15 mouse cellular contexts compared by ENCODE assay signal in genomic region chr7:65772845-65773244, GRCm38 (mm10).
DNase-seq lines count a peak whose midpoint lies in the region; ATAC-seq and TF ChIP-seq lines count a peak whose summit lies in the region.
"Had no signal": no experiment of that assay in that cellular context is flagged by ENCODE, and none has a peak within 500 bp of the region (broad histone marks: within the 10 kb centered on the region; RNA-seq: fewer than 3 reads in every experiment).

No protein-coding gene starts in this region.

- peak; percentile 23 to 29 for DNase-seq in cerebellum, postnatal 10 days
- no peak for DNase-seq in cerebellum, adult 11-12 months
- no peak for DNase-seq in kidney, postnatal 0 days (ENCODE audit: low spot score)
- DNase-seq in kidney, adult 11 months = no peak
- peak; percentile 7 for DNase-seq in thymus, postnatal 14 days
- DNase-seq in thymus, adult 2 months = no peak
- no peak for DNase-seq in ovary, postnatal 36 days (ENCODE audit: low spot score)
- DNase-seq in layer of hippocampus, postnatal 10 days (ENCODE audit: low spot score in 2 of 2) = no peak
- DNase-seq: B cell, adult 2 months; cerebellum, adult 2 months; heart, postnatal 36 days; kidney, adult 18-20 months; right cerebral cortex, postnatal 4 days had no signal

- H3K4me1 ChIP-seq in kidney, postnatal 0 days (replicated peaks; ENCODE audit: insufficient read depth, low read length) = no peaks in the 10 kb centered on the region
- H3K4me1 ChIP-seq in thymus, adult 2 months (replicated peaks; ENCODE audit: control insufficient read depth, insufficient read depth, low read length) = no peaks in the 10 kb centered on the region
- H3K4me1 ChIP-seq: embryonic facial prominence, embryonic 15.5 days; forebrain, embryonic 15.5 days had no signal

- peak; percentile 33; the same call in 1 of the 2 replicates for TF ChIP-seq CTCF in kidney, postnatal 0 days (IDR thresholded peaks at IDR 0.05; ENCODE audit: low read depth)
- TF ChIP-seq CTCF in thymus, adult 2 months (IDR thresholded peaks at IDR 0.05; ENCODE audit: borderline replicate concordance, control insufficient read depth, extremely low read depth, insufficient read depth, low read length, poor library complexity) = no peak

- no peaks in the 10 kb centered on the region for H3K36me3 ChIP-seq in kidney, postnatal 0 days (ENCODE audit: insufficient read depth, low read length)
- H3K36me3 ChIP-seq in thymus, adult 2 months (ENCODE audit: control insufficient read depth, insufficient read depth, low read length) = no peaks in the 10 kb centered on the region
- H3K36me3 ChIP-seq: embryonic facial prominence, embryonic 15.5 days; forebrain, embryonic 15.5 days had no signal

- no peak overlapping the region for H3K9ac ChIP-seq in kidney, postnatal 0 days (ENCODE audit: low read depth, low read length)
- H3K9ac ChIP-seq: embryonic facial prominence, embryonic 15.5 days; forebrain, embryonic 15.5 days had no signal

- WGBS in kidney, postnatal 0 days = 81% methylated on average over 3 of the region's 3 CpGs
- 81% methylated on average over 3 of the region's 3 CpGs for WGBS in thymus, adult 2 months

- no peak overlapping the region for H3K4me3 ChIP-seq in kidney, postnatal 0 days (replicated peaks; ENCODE audit: low read depth, low read length)
- H3K4me3 ChIP-seq in thymus, adult 2 months (ENCODE audit: control insufficient read depth, insufficient read depth, low read length) = no peak overlapping the region
- H3K4me3 ChIP-seq: embryonic facial prominence, embryonic 15.5 days; forebrain, embryonic 15.5 days had no signal

- H3K4me2 ChIP-seq in kidney, postnatal 0 days (ENCODE audit: low read length) = no peak overlapping the region
- H3K4me2 ChIP-seq: embryonic facial prominence, embryonic 15.5 days; forebrain, embryonic 15.5 days had no signal

- ATAC-seq in kidney, postnatal 0 days (replicated peaks; ENCODE audit: low FRiP score, low read depth) = no peak
- ATAC-seq: forebrain, embryonic 15.5 days had no signal

- no peak overlapping the region for H3K27ac ChIP-seq in kidney, postnatal 0 days
- H3K27ac ChIP-seq in thymus, adult 2 months (ENCODE audit: control insufficient read depth, insufficient read depth, low read length) = no peak overlapping the region
- H3K27ac ChIP-seq: embryonic facial prominence, embryonic 15.5 days; forebrain, embryonic 15.5 days had no signal

- H3K9me3 ChIP-seq in kidney, postnatal 0 days (replicated peaks; ENCODE audit: low read length) = no peaks in the 10 kb centered on the region
- H3K9me3 ChIP-seq: embryonic facial prominence, embryonic 15.5 days; forebrain, embryonic 15.5 days had no signal

- TF ChIP-seq POLR2A in thymus, adult 2 months (IDR thresholded peaks at IDR 0.05; ENCODE audit: control insufficient read depth, extremely low read depth, insufficient read depth, low read length, poor library complexity) = no peak

- no peaks in the 10 kb centered on the region for H3K27me3 ChIP-seq in kidney, postnatal 0 days (ENCODE audit: insufficient read depth, low read length)
- no peaks in the 10 kb centered on the region for H3K27me3 ChIP-seq in thymus, adult 2 months (ENCODE audit: control insufficient read depth, insufficient read depth, low read length)
- H3K27me3 ChIP-seq: embryonic facial prominence, embryonic 15.5 days; forebrain, embryonic 15.5 days had no signal

Comparison
In these comparisons a context has a peak if more than half of its experiments do, and no peak if none do; other contexts are left out.
1. DNase-seq: peak in cerebellum, postnatal 10 days (2 of 2) and thymus, postnatal 14 days (single experiment); none in cerebellum, adult 11-12 months (single experiment), kidney, postnatal 0 days (single experiment), kidney, adult 11 months (single experiment), thymus, adult 2 months (single experiment), ovary, postnatal 36 days (single experiment) and layer of hippocampus, postnatal 10 days (0 of 2).